Mouse (Mus musculus) T-cell, adult 66 days (primary cell): Measurements from ENCODE around the gene Cd28. TPM values are rescaled to one million over a fixed set of nuclear protein-coding genes. Genes with fewer than 3 reads are reported as not detected.

Experiments
- total RNA-seq, 2 experiments: library from RNA; stranded (reverse); gene quantifications; 3 replicates in 1 of 2; 4 replicates in 1 of 2; pipeline ENCODE4 v1.2.4; 2023

Gene Cd28
- total RNA-seq, result 100 to 1,000 TPM; 209 to 221 TPM

GRCm38 (mm10) chr1:60716567-60716966 lies at the start of gene Cd28:
TSS of gene Cd28 (plus strand) at chr1:60716800.

Other genes starting within 250 kb of the Cd28 start
- gene Raph1, start 149.7 kb upstream of the Cd28 start, total RNA-seq, result 1 to 10 TPM; 3.1 to 4.3 TPM
- 10 to 100 TPM; 74.8 to 75.2 TPM for gene Ctla4, start 170.2 kb downstream of the Cd28 start, total RNA-seq